Mouse (Mus musculus) heart, adult 2 months (tissue): Measurements from ENCODE around the gene Zbtb25. TPM values are rescaled to one million over a fixed set of nuclear protein-coding genes. Genes with fewer than 3 reads are reported as not detected.

Source experiments
- DNase-seq, 2 experiments: peaks; one replicate each; pipeline ENCODE4 v3.0.0; 2021
- H3K27ac ChIP-seq: fragments of 200-600 bp; 2 replicates; pipeline ENCODE4 v1.8.1; 2022
- H3K27me3 ChIP-seq: fragments of 200-500 bp; 2 replicates; pipeline ENCODE4 v1.6.1; 2012; ENCODE audit warnings: mild to moderate bottlenecking, low read length, inconsistent platforms, mixed read lengths; ENCODE audit not compliant: control insufficient read depth, insufficient read depth
- H3K36me3 ChIP-seq: fragments of 200-500 bp; 2 replicates; pipeline ENCODE4 v1.6.1; 2012; ENCODE audit warnings: low read length, inconsistent platforms; ENCODE audit not compliant: control insufficient read depth, insufficient read depth
- H3K4me1 ChIP-seq: fragments of 200-500 bp; 2 replicates; pipeline ENCODE4 v1.6.1; 2011; ENCODE audit warnings: low read length; ENCODE audit not compliant: control insufficient read depth, insufficient read depth
- H3K4me3 ChIP-seq: fragments of 200-600 bp; 2 replicates; pipeline ENCODE4 v1.8.1; 2022
- H3K79me2 ChIP-seq: fragments of 200-500 bp; replicated peaks from 2 replicates; pipeline ENCODE4 v1.6.1; 2012; ENCODE audit warnings: mild to moderate bottlenecking, inconsistent platforms, low read length, moderate library complexity, mixed read lengths; ENCODE audit not compliant: control insufficient read depth, insufficient read depth
- H3K9ac ChIP-seq: fragments of 200-500 bp; 2 replicates; pipeline ENCODE4 v1.6.1; 2012; ENCODE audit warnings: low read depth, mild to moderate bottlenecking, control low read depth, inconsistent platforms, low read length, mixed read lengths
- CTCF ChIP-seq: fragments of 200-600 bp; IDR thresholded peaks from 2 replicates; pipeline ENCODE4 v1.8.1; 2022; ENCODE audit warnings: antibody characterized with exemption, mild to moderate bottlenecking, moderate library complexity
- EP300 ChIP-seq: fragments of 200-500 bp; IDR thresholded peaks from 2 replicates; pipeline ENCODE4 v1.6.1; 2011; ENCODE audit warnings: low read depth, low read length, control low read depth; ENCODE audit not compliant: insufficient read depth
- POLR2A ChIP-seq: fragments of 200-500 bp; IDR thresholded peaks from 2 replicates; pipeline ENCODE4 v1.6.1; 2011; ENCODE audit warnings: mild to moderate bottlenecking, low read depth, low read length, control low read depth; ENCODE audit not compliant: insufficient read depth
- WGBS: fragments of 180-500 bp; shearing (Covaris S2); methylation state at CpG from one replicate; pipeline ENCODE4 v1.1.7; 2018; 5-methylcytosine and 5-hydroxymethylcytosine counted together
- intact Hi-C: fragments of 180-260 bp; cut with DNase I; formaldehyde crosslinking; loops from one replicate; pipeline ENCODE4 v1.15.1; 2025
- polyA plus RNA-seq: library from polyadenylated mRNA; depleted of rRNA; stranded (reverse); fragments of >200 nt; gene quantifications from 2 replicates; pipeline ENCODE4 v1.2.3, GENCODE M21; 2012
- total RNA-seq, 2 experiments: library from RNA; stranded (reverse); gene quantifications; 2 replicates each; pipeline ENCODE4 v1.2.3; 2021

The Zbtb25 gene
- total and polyA plus RNA-seq, 3 experiments: 6.0 to 7.9 (median 6.8) TPM

DNA sequence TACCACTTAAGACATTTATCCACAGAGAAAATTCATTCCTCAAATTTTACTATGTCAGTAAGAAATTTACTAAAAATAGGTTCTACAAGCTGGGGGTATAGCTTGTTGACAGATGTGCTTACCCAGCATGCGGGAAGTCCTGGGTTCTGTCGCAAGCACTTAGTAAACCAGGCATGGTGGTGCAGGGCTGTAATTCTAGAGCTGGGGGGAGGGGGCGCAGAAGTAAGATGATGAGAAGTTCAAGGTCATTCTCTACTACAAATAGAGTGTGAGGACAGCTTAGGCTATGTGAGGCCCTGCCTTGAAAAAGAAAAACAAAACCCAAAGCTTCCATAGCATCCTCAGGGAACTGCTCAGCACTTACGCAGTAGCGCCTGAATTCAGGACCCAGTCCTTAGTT is 9.2 kb upstream of the Zbtb25 start:
- no peak overlapping the region for H3K9ac ChIP-seq
- H3K36me3 ChIP-seq: no peaks in the 10 kb centered on the region; the same call in 1 of the 2 replicates
- TF ChIP-seq EP300: no peak
- H3K79me2 ChIP-seq: peaks cover 14% of the 10 kb centered on the region
- no peak overlapping the region for H3K4me3 ChIP-seq
- 82% methylated on average over 5 of the region's 5 CpGs for WGBS
- no peak for DNase-seq
- no peak overlapping the region for H3K27ac ChIP-seq
- H3K27me3 ChIP-seq: no peaks in the 10 kb centered on the region
- intact Hi-C loops: no loop called here
- peaks cover 5% of the 10 kb centered on the region for H3K4me1 ChIP-seq

DNA sequence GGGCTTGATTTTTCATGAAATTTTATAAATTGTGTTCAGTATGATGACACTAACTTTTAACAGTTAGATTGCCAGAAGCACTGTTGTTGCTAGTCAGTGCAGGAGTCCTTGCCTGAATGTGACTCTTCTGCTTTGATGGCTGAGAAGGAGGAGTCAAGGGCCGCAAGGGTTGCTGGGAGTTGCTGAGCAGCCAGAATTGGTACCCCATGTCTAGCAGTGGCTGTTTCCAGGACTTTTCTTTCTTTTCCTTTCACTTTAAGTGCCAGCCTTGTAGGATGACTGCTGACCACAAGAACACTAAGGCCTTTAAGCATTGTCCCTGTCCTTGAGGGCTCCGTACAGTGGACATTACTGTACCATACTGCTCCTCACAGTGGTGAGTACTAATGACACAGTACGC is 8.3 kb upstream of the Zbtb25 start:
- TF ChIP-seq CTCF: no peak
- TF ChIP-seq POLR2A: no peak
- no peak for TF ChIP-seq EP300
- WGBS: 86% methylated on average over 3 of the region's 3 CpGs
- peak in 1 of 2 experiments; percentile 20 for DNase-seq

DNA sequence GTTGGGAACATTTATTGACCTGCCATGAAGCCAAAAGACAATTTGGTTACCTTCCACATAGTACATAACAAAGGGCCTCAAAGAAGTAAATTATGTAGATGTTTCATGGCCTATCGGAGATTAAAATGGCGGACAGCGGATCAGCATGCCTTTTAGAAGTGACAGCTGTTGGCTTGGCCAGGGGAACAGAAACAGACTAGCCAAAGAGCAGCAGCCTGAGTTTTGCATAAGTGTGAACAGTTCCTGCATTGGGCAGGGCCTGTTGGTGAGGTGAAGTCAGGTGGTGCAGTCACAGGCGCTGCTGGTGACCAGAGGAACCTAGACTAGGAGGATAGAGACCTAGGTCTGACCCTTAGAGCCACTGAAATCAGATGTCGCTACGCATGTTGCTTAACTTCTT is 7.7 kb upstream of the Zbtb25 start:
- H3K9ac ChIP-seq: no peak overlapping the region
- intact Hi-C loops: no loop called here
- H3K4me1 ChIP-seq: peaks cover 8% of the 10 kb centered on the region
- WGBS: 97% methylated on average over 6 of the region's 6 CpGs
- H3K27ac ChIP-seq: no peak overlapping the region
- no peaks in the 10 kb centered on the region for H3K27me3 ChIP-seq
- no peak overlapping the region for H3K4me3 ChIP-seq
- H3K36me3 ChIP-seq: peaks cover 1% of the 10 kb centered on the region
- no peak for DNase-seq
- TF ChIP-seq EP300: no peak
- no peak for TF ChIP-seq POLR2A
- TF ChIP-seq CTCF: no peak
- peaks cover 14% of the 10 kb centered on the region for H3K79me2 ChIP-seq

More for the DNA sequence above, 8.3 kb upstream of the Zbtb25 start:
- Histone ChIP-seq H3K36me3 (no peaks in the 10 kb centered on the region; the same call in 1 of the 2 replicates), H3K27me3 (no peaks in the 10 kb centered on the region), H3K4me1 (peaks cover 5% of the 10 kb centered on the region), H3K27ac (no peak overlapping the region), H3K79me2 (peaks cover 14% of the 10 kb centered on the region), H3K4me3 (no peak overlapping the region), H3K9ac (no peak overlapping the region)
- intact Hi-C loops: no loop called here

DNA sequence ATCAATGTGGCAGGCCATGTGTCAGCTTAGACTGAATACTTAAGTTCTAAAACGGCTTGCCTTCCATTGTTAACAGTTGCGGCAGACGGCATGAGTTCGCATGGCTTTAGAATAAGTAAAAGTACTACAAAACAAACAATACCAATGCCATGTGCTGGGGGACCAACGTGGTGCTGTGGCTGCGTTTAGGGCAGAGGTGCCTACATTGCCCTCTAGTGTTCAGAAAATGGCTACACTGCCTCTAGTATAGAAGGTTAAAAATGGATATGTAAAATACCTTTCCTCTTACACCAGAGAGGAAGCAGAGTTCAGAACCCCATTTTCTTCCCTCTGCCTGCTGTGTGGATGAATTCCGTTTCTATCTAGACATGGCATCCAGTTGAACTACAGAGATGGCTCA is 7.2 kb upstream of the Zbtb25 start:
- no peak overlapping the region for H3K9ac ChIP-seq
- 46% methylated on average over 7 of the region's 7 CpGs for WGBS
- intact Hi-C loops: no loop called here
- peak in 1 of 2 experiments; percentile 21 for DNase-seq
- peaks cover 2% of the 10 kb centered on the region for H3K36me3 ChIP-seq
- no peak overlapping the region for H3K27ac ChIP-seq
- H3K27me3 ChIP-seq: no peaks in the 10 kb centered on the region
- peaks cover 12% of the 10 kb centered on the region for H3K79me2 ChIP-seq
- no peak for TF ChIP-seq POLR2A
- TF ChIP-seq CTCF: peak; percentile 80
- no peak overlapping the region for H3K4me3 ChIP-seq
- peaks cover 10% of the 10 kb centered on the region for H3K4me1 ChIP-seq

DNA sequence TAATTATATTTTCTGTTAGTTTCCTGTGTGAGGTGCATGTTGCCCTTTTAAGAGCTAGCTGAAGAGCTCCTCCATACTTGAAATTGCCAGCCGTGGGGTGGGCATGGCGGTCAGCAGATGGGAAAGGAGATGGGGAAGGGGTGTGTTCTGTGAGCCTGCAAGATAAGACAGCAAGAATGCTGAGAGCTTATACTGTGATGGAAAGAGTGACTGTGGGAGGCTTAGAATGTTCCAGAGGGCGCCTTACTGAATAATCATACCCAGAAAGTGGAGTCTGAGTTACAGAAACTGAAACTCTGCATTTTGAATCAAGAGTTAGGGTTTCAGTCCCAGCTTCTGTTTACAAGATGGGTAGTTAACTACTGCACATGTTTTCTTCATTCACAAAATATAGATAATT is 6.1 kb upstream of the Zbtb25 start:
- TF ChIP-seq POLR2A (no peak), CTCF (no peak), EP300 (no peak)
- Histone ChIP-seq H3K36me3 (peaks cover 2% of the 10 kb centered on the region), H3K9ac (no peak overlapping the region), H3K27me3 (no peaks in the 10 kb centered on the region), H3K4me1 (peaks cover 10% of the 10 kb centered on the region), H3K79me2 (peaks cover 11% of the 10 kb centered on the region), H3K27ac (no peak overlapping the region), H3K4me3 (no peak overlapping the region)
- DNase-seq: no peak
- intact Hi-C loops: no loop called here
- 77% methylated on average over 3 of the region's 3 CpGs for WGBS

DNA sequence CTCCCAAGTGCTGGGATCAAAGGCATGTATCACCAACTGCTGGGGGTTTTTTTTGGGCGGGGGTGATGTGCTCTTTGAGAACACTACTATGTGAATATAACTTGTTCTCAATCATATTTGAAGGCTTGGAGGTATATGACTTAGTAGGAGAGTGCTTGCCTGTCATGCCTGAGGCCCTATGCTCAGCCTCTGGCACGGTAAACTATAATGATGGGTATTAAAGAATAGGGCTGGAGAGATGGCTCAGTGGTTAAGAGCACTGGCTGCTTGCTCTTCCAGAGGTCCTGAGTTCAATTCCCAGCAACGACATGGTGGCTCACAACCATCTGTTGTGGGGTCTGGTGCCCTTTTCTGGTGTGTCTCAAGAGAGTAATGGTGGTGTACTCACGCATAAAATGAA is 5.5 kb upstream of the Zbtb25 start:
- DNase-seq: no peak
- Histone ChIP-seq H3K36me3 (peaks cover 2% of the 10 kb centered on the region), H3K4me1 (peaks cover 10% of the 10 kb centered on the region), H3K9ac (no peak overlapping the region), H3K27me3 (no peaks in the 10 kb centered on the region), H3K79me2 (peaks cover 11% of the 10 kb centered on the region), H3K4me3 (no peak overlapping the region), H3K27ac (no peak overlapping the region)
- no peak for TF ChIP-seq CTCF
- no peak for TF ChIP-seq EP300
- TF ChIP-seq POLR2A: no peak
- intact Hi-C loops: no loop called here
- 76% methylated on average over 4 of the region's 4 CpGs for WGBS

DNA sequence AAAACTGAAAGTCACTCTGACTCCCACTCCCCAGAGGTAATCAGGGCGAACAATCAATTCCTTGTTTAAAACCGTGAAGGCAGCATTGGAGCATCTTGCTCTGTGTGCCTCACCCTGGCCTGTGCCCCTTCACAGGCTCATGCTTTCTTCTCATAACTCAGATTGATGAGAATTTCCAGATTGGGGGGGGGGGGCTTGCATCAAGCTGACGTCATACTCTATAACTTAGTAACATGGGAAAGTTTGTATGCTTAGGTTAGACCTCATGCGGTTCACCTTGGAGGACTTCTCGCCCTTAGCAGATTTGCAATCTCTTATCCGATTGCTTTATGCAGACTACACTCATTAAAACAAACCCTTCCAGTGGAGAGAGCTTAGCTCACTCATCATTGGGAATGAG is 4.6 kb upstream of the Zbtb25 start:
- TF ChIP-seq POLR2A (no peak), EP300 (no peak), CTCF (no peak)
- H3K27ac ChIP-seq: no peak overlapping the region
- 67% methylated on average over 6 of the region's 6 CpGs for WGBS
- peaks cover 10% of the 10 kb centered on the region for H3K4me1 ChIP-seq
- peaks cover 11% of the 10 kb centered on the region for H3K79me2 ChIP-seq
- peaks cover 2% of the 10 kb centered on the region for H3K36me3 ChIP-seq
- no peak overlapping the region for H3K4me3 ChIP-seq
- intact Hi-C loops: no loop called here
- H3K27me3 ChIP-seq: no peaks in the 10 kb centered on the region
- H3K9ac ChIP-seq: no peak overlapping the region
- no peak for DNase-seq
